Mouse (Mus musculus): Measurements from ENCODE around the gene Car14. TPM values are rescaled to one million over a fixed set of nuclear protein-coding genes. Genes with fewer than 3 reads are reported as not detected.
"Not testable (repeated sequence)": the region's sequence is repeated elsewhere in the genome, so short reads cannot be mapped to it uniquely, and the experiment has no call there.

The Car14 gene
- polyA plus RNA-seq (2015; fragmentation: Nextera tagmentation; extraction: Ambion mirVana), result 1.6 and 2.0 TPM in 2 replicates

DNA sequence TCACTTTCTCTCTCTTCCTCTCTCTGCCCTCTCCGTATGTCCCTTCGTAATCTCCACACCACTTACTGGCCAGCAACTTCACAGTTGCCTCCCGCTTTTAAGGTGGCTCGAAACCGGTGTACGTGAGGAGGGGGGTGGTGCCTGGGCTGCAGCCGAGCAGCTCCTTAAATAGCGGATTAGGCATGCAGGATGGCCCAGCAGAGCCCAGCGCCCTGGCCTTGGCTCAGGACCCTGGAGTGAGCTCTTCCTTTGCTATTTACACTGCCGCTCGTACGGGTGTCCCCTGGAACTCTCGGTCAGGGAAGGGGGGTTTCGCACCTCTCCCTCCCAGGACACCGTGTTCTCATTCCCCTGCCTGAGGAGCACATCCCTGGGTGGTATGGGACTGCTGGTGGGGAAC, at the start of gene Car14:
TSS of gene Car14 (minus strand) at position 124 of the 400 bp plus-strand sequence.
- H3K36me3 ChIP-seq, result no peaks in the 10 kb centered on the region
- peaks cover 23% of the 10 kb centered on the region; the same call in 1 of the 2 replicates for H3K27me3 ChIP-seq
- peaks cover 40% of the 10 kb centered on the region for H3K4me1 ChIP-seq
- H3K27ac ChIP-seq (replicated peaks), result no peak within 1 kb of the TSS
- ATAC-seq (ENCODE audit: insufficient number of reproducible peaks, low FRiP score, low TSS enrichment, low read depth), result peak; percentile 26; the same call in 1 of the 2 replicates
- peak within 1 kb of the TSS; percentile 21; the same call in 1 of the 2 replicates for H3K9ac ChIP-seq
- peak within 1 kb of the TSS; percentile 73 for H3K4me2 ChIP-seq (replicated peaks)
- H3K9me3 ChIP-seq (replicated peaks), result no peaks in the 10 kb centered on the region
- under 1% methylated on average over 15 of the region's 15 CpGs for WGBS
- peak within 1 kb of the TSS; percentile 36 for H3K4me3 ChIP-seq (replicated peaks)

GRCm38 (mm10) chr3:95953522-95953921, 49.0 kb upstream of the Car14 start:
- H3K9ac ChIP-seq, result no peak overlapping the region
- WGBS, result 72% methylated on average over 3 of the region's 3 CpGs
- no peak overlapping the region for H3K4me3 ChIP-seq (replicated peaks)
- H3K4me1 ChIP-seq, result 0 out of 2 replicates have a peak, but pooled peaks cover 3% of the 10 kb centered on the region
- H3K27me3 ChIP-seq, result no peaks in the 10 kb centered on the region
- H3K4me2 ChIP-seq (replicated peaks), result no peak overlapping the region
- no peak for ATAC-seq (ENCODE audit: insufficient number of reproducible peaks, low FRiP score, low TSS enrichment, low read depth)
- no peaks in the 10 kb centered on the region for H3K9me3 ChIP-seq (replicated peaks)
- H3K27ac ChIP-seq (replicated peaks), result no peak overlapping the region
- peaks cover 3% of the 10 kb centered on the region; the same call in 1 of the 2 replicates for H3K36me3 ChIP-seq

DNA sequence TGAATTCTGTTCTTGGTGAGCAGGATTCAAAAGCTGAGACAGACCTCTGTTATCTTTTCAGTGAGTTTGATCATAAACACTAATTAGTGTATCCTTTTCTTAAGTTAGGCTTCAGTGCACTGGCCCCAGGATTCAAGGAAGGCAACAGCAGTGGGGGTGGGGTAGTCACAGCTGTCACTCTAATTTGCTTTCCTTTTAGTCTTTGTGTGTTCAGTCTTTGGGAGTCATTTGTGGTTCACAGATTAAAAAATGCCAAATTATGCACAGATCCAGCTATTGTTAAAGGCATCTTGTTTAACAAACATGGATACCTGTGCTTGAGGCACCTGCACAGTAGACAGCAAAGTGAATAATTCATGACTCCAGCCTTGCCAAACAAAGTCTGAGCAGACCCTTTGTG, 48.5 kb upstream of the Car14 start:
- no peak overlapping the region for H3K4me3 ChIP-seq (replicated peaks)
- no peak overlapping the region for H3K4me2 ChIP-seq (replicated peaks)
- no peak overlapping the region for H3K9ac ChIP-seq
- H3K36me3 ChIP-seq, result peaks cover 3% of the 10 kb centered on the region; the same call in 1 of the 2 replicates
- ATAC-seq (ENCODE audit: insufficient number of reproducible peaks, low FRiP score, low TSS enrichment, low read depth), result no peak
- no peak overlapping the region for H3K27ac ChIP-seq (replicated peaks)
- no peaks in the 10 kb centered on the region for H3K27me3 ChIP-seq
- H3K9me3 ChIP-seq (replicated peaks), result no peaks in the 10 kb centered on the region
- 0 out of 2 replicates have a peak, but pooled peaks cover 3% of the 10 kb centered on the region for H3K4me1 ChIP-seq

DNA sequence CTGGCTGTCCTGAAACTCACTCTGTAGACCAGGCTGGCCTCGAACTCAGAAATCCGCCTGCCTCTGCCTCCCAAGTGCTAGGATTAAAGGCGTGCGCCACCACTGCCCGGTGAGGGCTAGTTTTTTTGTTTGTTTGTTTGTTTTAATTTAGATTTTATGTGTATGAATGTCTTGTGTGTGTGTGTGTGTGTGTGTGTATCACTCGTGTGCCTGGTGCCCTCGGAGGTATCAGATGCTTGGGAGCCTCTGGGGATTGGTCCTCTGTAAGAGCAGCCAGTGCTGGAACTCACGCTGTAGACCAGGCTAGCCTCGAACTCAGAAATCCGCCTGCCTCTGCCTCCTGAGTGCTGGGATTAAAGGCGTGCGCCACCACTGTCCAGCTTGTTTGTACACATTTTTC, 47.1 kb upstream of the Car14 start:
- Histone ChIP-seq H3K4me3 (replicated peaks) (peak overlapping the region; percentile 69), H3K4me2 (replicated peaks) (peak overlapping the region; percentile 72), H3K27ac (replicated peaks) (peak overlapping the region; percentile 95), H3K9ac (peak overlapping the region; percentile 45)
- H3K36me3 ChIP-seq; H3K4me1 ChIP-seq; ATAC-seq (ENCODE audit: insufficient number of reproducible peaks, low FRiP score, low TSS enrichment, low read depth); H3K9me3 ChIP-seq (replicated peaks); H3K27me3 ChIP-seq: not testable (repeated sequence)
- WGBS, result 66% methylated on average over 12 of the region's 12 CpGs

DNA sequence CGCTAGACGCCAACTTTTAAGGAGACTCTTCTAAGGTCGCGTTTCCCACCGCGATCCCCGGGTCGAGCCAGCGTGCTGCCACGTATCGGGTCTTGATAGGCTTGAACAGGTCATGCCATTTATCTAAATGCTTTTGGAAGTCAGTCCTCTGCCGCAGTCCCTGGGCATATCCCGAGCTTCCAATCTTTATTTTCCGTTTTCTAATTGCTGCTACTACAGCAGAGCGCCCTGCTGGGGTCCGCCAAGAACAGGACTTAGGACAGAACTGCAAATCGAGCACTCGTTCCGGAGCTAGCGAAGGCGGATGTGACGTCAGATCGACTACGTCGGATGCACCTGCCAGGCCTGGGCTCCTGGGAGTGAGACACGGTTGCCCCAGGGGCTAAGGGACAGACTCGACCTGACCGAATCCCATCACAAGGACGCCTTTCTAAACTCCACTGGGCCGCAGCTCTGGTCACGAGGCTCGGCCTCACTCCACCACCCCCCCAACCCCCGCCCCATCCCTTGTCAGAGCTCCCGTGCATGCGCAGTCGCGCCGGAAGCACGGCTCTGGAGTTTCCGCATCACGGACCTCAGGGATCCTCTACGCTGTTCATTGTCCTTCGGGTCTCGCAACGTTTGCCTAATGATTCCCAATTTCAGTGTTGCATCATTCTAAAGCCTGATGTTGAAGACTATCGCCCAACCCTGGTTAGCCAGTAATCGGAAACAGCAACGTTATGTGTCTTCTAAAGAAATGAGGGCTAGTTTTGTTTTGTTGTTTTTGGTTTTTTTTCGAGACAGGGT, 46.5 kb upstream of the Car14 start:
- no peaks in the 10 kb centered on the region for H3K27me3 ChIP-seq
- no peaks in the 10 kb centered on the region for H3K4me1 ChIP-seq
- peaks cover 10% of the 10 kb centered on the region for H3K36me3 ChIP-seq
- peak overlapping the region; percentile 95 for H3K27ac ChIP-seq (replicated peaks)
- peak overlapping the region; percentile 45 for H3K9ac ChIP-seq
- H3K4me2 ChIP-seq (replicated peaks), result peak overlapping the region; percentile 72
- no peaks in the 10 kb centered on the region for H3K9me3 ChIP-seq (replicated peaks)
- H3K4me3 ChIP-seq (replicated peaks), result peak overlapping the region; percentile 69
- ATAC-seq (ENCODE audit: insufficient number of reproducible peaks, low FRiP score, low TSS enrichment, low read depth), result peak; percentile 93
- WGBS, result 2% methylated on average over 49 of the region's 49 CpGs

DNA sequence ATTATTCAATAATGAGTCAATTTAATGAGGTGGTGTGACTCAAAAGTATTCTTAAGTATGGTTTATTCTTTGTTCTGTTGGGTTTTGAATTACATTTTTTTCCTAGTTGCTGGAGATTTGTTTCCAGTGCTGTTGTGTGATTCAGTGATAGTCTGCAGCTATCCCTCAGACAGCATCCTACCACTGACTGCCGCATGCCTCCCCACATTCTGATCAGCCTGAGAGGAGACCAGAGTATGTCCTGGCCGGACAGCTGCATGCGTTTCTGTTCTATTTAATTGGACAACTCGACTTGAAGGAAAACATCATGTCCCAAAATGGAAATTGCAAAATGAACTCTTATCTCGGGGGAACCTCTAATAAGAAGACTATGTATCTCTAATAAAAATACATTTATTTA, 43.8 kb upstream of the Car14 start:
- no peak overlapping the region for H3K4me2 ChIP-seq (replicated peaks)
- H3K27me3 ChIP-seq, result no peaks in the 10 kb centered on the region
- ATAC-seq (ENCODE audit: insufficient number of reproducible peaks, low FRiP score, low TSS enrichment, low read depth), result no peak
- H3K27ac ChIP-seq (replicated peaks), result no peak overlapping the region
- H3K4me1 ChIP-seq, result no peaks in the 10 kb centered on the region
- H3K4me3 ChIP-seq (replicated peaks), result no peak overlapping the region
- H3K9ac ChIP-seq, result no peak overlapping the region
- peaks cover 30% of the 10 kb centered on the region for H3K36me3 ChIP-seq
- 92% methylated on average over 5 of the region's 5 CpGs for WGBS
- H3K9me3 ChIP-seq (replicated peaks), result no peaks in the 10 kb centered on the region

- ATAC-seq (ENCODE audit: insufficient number of reproducible peaks, low FRiP score, low TSS enrichment, low read depth), result no peak
- Histone ChIP-seq H3K4me2 (replicated peaks) (no peak overlapping the region), H3K36me3 (peaks cover 55% of the 10 kb centered on the region), H3K27me3 (no peaks in the 10 kb centered on the region), H3K4me3 (replicated peaks) (no peak overlapping the region), H3K9me3 (replicated peaks) (no peaks in the 10 kb centered on the region), H3K27ac (replicated peaks) (no peak overlapping the region), H3K4me1 (no peaks in the 10 kb centered on the region; the same call in 1 of the 2 replicates), H3K9ac (no peak overlapping the region)
- WGBS, result 88% methylated on average over 14 of the region's 14 CpGs
These were observed 41.3 kb upstream of the Car14 start for GRCm38 (mm10) chr3:95945731-95946240.

DNA sequence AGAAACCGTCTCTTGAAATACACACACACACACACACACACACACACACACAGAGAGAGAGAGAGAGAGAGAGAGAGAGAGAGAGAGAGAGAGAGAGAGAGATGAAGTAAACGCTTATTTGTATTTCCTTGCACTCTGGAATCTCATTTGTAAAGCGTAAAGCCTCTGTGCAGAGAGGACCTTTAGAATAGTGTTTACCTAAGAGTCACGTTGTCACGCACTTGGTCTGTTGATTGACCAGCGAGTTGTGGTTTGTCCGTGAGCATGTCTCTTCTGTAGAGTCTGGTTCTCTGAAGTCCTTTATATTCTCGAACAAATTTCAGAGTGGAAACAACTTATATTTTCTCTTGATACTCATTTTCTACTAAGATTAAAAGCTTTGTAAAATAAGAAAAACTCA, 40.3 kb upstream of the Car14 start:
- no peak for ATAC-seq (ENCODE audit: insufficient number of reproducible peaks, low FRiP score, low TSS enrichment, low read depth)
- Histone ChIP-seq H3K27ac (replicated peaks) (no peak overlapping the region), H3K4me2 (replicated peaks) (no peak overlapping the region), H3K27me3 (no peaks in the 10 kb centered on the region), H3K9ac (no peak overlapping the region), H3K4me3 (replicated peaks) (no peak overlapping the region), H3K36me3 (peaks cover 66% of the 10 kb centered on the region), H3K4me1 (no peaks in the 10 kb centered on the region; the same call in 1 of the 2 replicates), H3K9me3 (replicated peaks) (no peaks in the 10 kb centered on the region)
- WGBS, result 90% methylated on average over 8 of the region's 8 CpGs

- Histone ChIP-seq H3K4me1 (no peaks in the 10 kb centered on the region; the same call in 1 of the 2 replicates), H3K4me3 (replicated peaks) (no peak overlapping the region), H3K36me3 (peaks cover 77% of the 10 kb centered on the region), H3K27ac (replicated peaks) (no peak overlapping the region), H3K4me2 (replicated peaks) (no peak overlapping the region), H3K27me3 (no peaks in the 10 kb centered on the region), H3K9ac (no peak overlapping the region), H3K9me3 (replicated peaks) (no peaks in the 10 kb centered on the region)
- WGBS, result 95% methylated on average over 7 of the region's 7 CpGs
- ATAC-seq (ENCODE audit: insufficient number of reproducible peaks, low FRiP score, low TSS enrichment, low read depth), result no peak
These were observed 38.7 kb upstream of the Car14 start for GRCm38 (mm10) chr3:95943226-95943625.

GRCm38 (mm10) chr3:95942749-95943148, 38.3 kb upstream of the Car14 start:
- Histone ChIP-seq H3K4me3 (replicated peaks) (no peak overlapping the region), H3K36me3 (peaks cover 82% of the 10 kb centered on the region)
- WGBS, result 73% methylated on average over 6 of the region's 6 CpGs

GRCm38 (mm10) chr3:95938835-95939234, 34.3 kb upstream of the Car14 start:
- WGBS, result 92% methylated on average over 15 of the region's 15 CpGs
- H3K4me1 ChIP-seq, result no peaks in the 10 kb centered on the region; the same call in 1 of the 2 replicates
- no peak for ATAC-seq (ENCODE audit: insufficient number of reproducible peaks, low FRiP score, low TSS enrichment, low read depth)

More at GRCm38 (mm10) chr3:95942749-95943148, 38.3 kb upstream of the Car14 start:
- no peak overlapping the region for H3K9ac ChIP-seq
- no peaks in the 10 kb centered on the region for H3K27me3 ChIP-seq
- H3K4me1 ChIP-seq, result no peaks in the 10 kb centered on the region; the same call in 1 of the 2 replicates
- no peak overlapping the region for H3K4me2 ChIP-seq (replicated peaks)
- no peak overlapping the region for H3K27ac ChIP-seq (replicated peaks)
- ATAC-seq (ENCODE audit: insufficient number of reproducible peaks, low FRiP score, low TSS enrichment, low read depth), result no peak
- no peaks in the 10 kb centered on the region for H3K9me3 ChIP-seq (replicated peaks)

More at GRCm38 (mm10) chr3:95938835-95939234, 34.3 kb upstream of the Car14 start:
- H3K27me3 ChIP-seq, result no peaks in the 10 kb centered on the region
- H3K36me3 ChIP-seq, result peaks cover 88% of the 10 kb centered on the region
- H3K27ac ChIP-seq (replicated peaks), result no peak overlapping the region
- no peak overlapping the region for H3K4me2 ChIP-seq (replicated peaks)
- H3K4me3 ChIP-seq (replicated peaks), result no peak overlapping the region
- H3K9me3 ChIP-seq (replicated peaks), result no peaks in the 10 kb centered on the region
- H3K9ac ChIP-seq, result no peak overlapping the region

All from embryonic facial prominence, embryonic 15.5 days (tissue).